Mouse (Mus musculus) NIH3T3 (cell line): ENCODE measurements around the gene Pate1.

Experiments used
- DNase-seq: peaks from one replicate; pipeline ENCODE4 v3.0.0-alpha.2; 2012; ENCODE audit warnings: low read depth

The Pate1 gene

GRCm38 (mm10) chr9:35687013-35687412 is at the start of gene Pate1:
Gene Pate1 (minus strand): TSS chr9:35687390.
- peak; percentile 64 for DNase-seq

GRCm38 (mm10) chr9:35707265-35707664 is 20.1 kb upstream of the Pate1 start:
- DNase-seq: peak; percentile 39

- no peak for DNase-seq
Measured at GRCm38 (mm10) chr9:35691924-35692323, 4.7 kb upstream of the Pate1 start.

GRCm38 (mm10) chr9:35673557-35673956 is 13.6 kb downstream of the Pate1 start:
- DNase-seq: no peak

GRCm38 (mm10) chr9:35648102-35648501 is 39.1 kb downstream of the Pate1 start, which contains the start of gene Pate3:
Gene Pate3 (minus strand): TSS chr9:35648202.
- DNase-seq: no peak
